Mouse (Mus musculus): Measurements from ENCODE around the gene Igf2bp3. TPM values are rescaled to one million over a fixed set of nuclear protein-coding genes. Genes with fewer than 3 reads are reported as not detected.
"Not testable (repeated sequence)": the region's sequence is repeated elsewhere in the genome, so short reads cannot be mapped to it uniquely, and the experiment has no call there.

Igf2bp3 gene
- 24.7 and 39.2 TPM in 2 replicates for polyA plus RNA-seq (2014; fragmentation: Nextera tagmentation; extraction: Ambion mirVana)

DNA sequence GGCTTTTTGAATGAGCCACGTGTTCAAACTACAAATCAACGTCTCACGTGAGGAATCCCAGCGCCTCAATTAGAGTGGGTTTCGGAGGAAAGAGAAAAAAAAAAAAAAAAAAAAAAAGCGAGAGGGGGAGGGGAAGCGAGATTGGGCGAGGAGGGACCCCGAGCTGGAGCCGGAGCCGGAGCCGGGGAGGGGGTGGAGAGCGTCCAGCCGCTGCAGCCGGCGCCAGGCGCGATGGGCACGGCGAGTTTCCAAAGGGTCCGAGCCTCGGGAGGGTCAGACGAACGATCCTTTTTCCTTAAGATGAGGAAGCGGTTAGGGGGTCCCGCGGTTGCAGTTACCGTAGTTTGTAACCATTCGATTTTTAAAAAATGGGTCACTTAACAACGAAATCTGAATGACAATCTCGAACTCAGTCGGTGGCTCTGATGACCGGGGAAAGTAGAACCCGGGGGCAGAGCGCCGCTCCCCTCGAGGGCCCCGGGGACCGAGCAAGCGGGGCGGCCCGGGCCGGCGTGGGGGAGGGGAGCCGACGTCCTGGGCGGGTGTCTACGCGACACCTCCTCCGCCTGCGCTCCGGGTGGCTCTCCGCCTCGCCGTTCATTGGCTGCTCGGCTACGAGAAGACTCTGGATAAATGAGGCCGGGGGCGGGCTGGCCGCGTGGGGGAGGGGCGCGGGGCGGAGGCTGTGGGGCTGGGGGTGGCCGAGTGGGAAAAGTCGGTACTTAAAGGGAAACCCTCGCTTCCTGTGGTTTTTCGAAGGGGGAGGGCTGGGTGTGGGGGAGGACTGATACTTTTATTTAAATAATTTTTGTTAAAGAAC lies at the start of gene Igf2bp3:
Gene Igf2bp3 (minus strand): TSS at position 30 of the 820 bp plus-strand sequence.
- DNase-seq (peak; percentile 94), ATAC-seq (ENCODE audit: low FRiP score, low TSS enrichment) (peak; percentile 83)
- peak within 1 kb of the TSS; percentile 82 for H3K4me2 ChIP-seq (ENCODE audit: low read length)
- H3K9ac ChIP-seq (replicated peaks; ENCODE audit: low read length), result peak within 1 kb of the TSS; percentile 96
- peak within 1 kb of the TSS; percentile 91 for H3K4me3 ChIP-seq (replicated peaks; ENCODE audit: low read depth, low read length)
- WGBS, result under 1% methylated on average over 67 of the region's 68 CpGs
- peaks cover 30% of the 10 kb centered on the region for H3K4me1 ChIP-seq (ENCODE audit: control insufficient read depth, insufficient read depth, low read length)
- no peaks in the 10 kb centered on the region for H3K36me3 ChIP-seq (ENCODE audit: control insufficient read depth, insufficient read depth, low read length)
- no peaks in the 10 kb centered on the region for H3K27me3 ChIP-seq (ENCODE audit: control insufficient read depth, insufficient read depth, low read length)
- H3K9me3 ChIP-seq (ENCODE audit: control insufficient read depth, low read length), result no peaks in the 10 kb centered on the region
- H3K27ac ChIP-seq (replicated peaks; ENCODE audit: low read depth, low read length), result peak within 1 kb of the TSS; percentile 95

DNA sequence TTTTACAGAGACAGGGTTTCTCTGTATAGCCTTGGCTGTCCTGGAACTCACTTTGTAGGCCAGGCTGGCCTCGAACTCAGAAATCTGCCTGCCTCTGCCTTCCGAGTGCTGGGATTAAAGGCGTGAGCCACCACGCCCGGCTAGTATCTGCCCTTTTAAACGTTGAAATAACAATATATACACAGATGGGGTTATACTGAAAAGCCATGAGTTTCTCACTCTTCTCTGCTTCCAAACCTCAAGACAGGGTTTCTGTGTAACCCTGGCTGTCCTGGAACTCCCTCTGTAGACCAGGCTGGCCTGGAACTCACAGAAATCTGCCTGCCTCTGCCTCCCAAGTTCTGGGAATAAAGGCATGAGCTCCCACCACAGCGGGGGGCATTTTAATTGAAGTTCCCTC lies 49.7 kb upstream of the Igf2bp3 start:
- H3K4me1 ChIP-seq (ENCODE audit: control insufficient read depth, insufficient read depth, low read length), result peaks cover 23% of the 10 kb centered on the region
- H3K4me2 ChIP-seq (ENCODE audit: low read length), result peak overlapping the region; percentile 74
- H3K9me3 ChIP-seq (ENCODE audit: control insufficient read depth, low read length); H3K9ac ChIP-seq (replicated peaks; ENCODE audit: low read length); H3K27me3 ChIP-seq (ENCODE audit: control insufficient read depth, insufficient read depth, low read length); H3K36me3 ChIP-seq (ENCODE audit: control insufficient read depth, insufficient read depth, low read length); DNase-seq; ATAC-seq (ENCODE audit: low FRiP score, low TSS enrichment): not testable (repeated sequence)
- 89% methylated on average over 7 of the region's 7 CpGs for WGBS
- H3K4me3 ChIP-seq (replicated peaks; ENCODE audit: low read depth, low read length), result peak overlapping the region; percentile 98; the same call in 1 of the 2 replicates
- peak overlapping the region; percentile 98; the same call in 1 of the 2 replicates for H3K27ac ChIP-seq (replicated peaks; ENCODE audit: low read depth, low read length)

DNA sequence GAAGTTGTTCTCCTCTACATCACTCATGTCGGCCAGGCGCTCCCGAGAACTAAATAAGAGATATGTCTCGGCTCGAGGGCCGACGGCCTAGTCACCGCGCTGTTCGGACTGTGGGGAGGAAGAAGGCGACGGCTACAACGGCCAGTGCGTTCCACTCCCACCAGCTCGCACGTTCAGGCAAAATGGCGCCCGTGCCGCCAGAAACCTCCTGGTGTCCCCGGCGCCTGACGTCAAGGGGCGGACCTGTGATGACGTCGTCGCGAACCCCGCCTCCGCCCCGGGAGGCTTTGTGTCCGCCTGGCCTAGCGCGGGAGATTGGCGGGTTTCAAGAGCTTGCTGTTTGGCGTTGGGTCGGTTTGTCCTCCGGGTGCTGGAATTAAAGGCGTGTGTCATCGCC lies 49.1 kb upstream of the Igf2bp3 start, which contains the start of gene Tra2a:
Gene Tra2a (minus strand): TSS at position 187 of the 397 bp plus-strand sequence.
- Histone ChIP-seq H3K4me2 (ENCODE audit: low read length) (peak within 1 kb of the TSS; percentile 74), H3K9me3 (ENCODE audit: control insufficient read depth, low read length) (no peaks in the 10 kb centered on the region), H3K9ac (replicated peaks; ENCODE audit: low read length) (peak within 1 kb of the TSS; percentile 97), H3K27me3 (ENCODE audit: control insufficient read depth, insufficient read depth, low read length) (no peaks in the 10 kb centered on the region), H3K4me1 (ENCODE audit: control insufficient read depth, insufficient read depth, low read length) (peaks cover 23% of the 10 kb centered on the region), H3K36me3 (ENCODE audit: control insufficient read depth, insufficient read depth, low read length) (no peaks in the 10 kb centered on the region), H3K27ac (replicated peaks; ENCODE audit: low read depth, low read length) (peak within 1 kb of the TSS; percentile 98), H3K4me3 (replicated peaks; ENCODE audit: low read depth, low read length) (peak within 1 kb of the TSS; percentile 98)
- WGBS, result under 1% methylated on average over 39 of the region's 39 CpGs
- ATAC-seq (ENCODE audit: low FRiP score, low TSS enrichment) (peak; percentile 95), DNase-seq (peak; percentile 99)

DNA sequence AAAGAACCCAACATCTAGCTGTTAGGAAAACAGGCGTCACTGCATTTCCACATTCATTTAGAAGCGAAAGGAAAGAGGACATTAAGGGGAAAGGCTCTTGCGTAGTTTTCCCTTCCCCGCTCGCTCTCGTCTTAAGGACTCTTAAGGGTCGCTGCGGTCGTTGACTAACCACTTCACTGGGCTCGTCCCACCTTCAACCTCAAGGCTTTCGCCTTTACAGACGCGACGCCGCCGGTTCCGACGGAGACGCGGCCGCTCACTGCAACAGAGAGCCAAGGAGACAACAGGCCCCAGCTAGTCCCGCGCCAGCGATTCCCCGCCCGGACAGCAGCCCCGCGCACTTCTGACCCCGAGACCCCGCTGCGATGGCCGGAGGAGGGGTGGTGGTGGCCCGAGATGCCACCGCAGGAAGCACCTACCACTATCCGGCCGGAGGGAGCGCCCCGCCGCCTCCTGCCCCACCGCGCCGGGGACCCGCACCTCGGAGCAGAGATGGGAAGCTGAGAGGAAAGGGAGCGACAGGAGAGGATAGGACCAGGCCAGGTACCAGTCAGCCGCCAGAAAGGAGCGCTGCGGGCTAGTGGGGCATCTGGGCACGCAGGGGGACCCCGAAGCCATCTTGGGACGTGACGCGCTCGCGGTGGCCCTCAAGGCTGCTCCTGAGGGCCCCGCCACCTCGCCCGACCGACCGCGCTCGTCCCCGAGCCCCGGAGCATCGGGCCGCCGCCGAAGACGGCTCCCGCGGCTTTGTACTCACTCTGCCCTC lies 48.5 kb upstream of the Igf2bp3 start:
- Histone ChIP-seq H3K27me3 (ENCODE audit: control insufficient read depth, insufficient read depth, low read length) (no peaks in the 10 kb centered on the region), H3K4me1 (ENCODE audit: control insufficient read depth, insufficient read depth, low read length) (peaks cover 23% of the 10 kb centered on the region), H3K9ac (replicated peaks; ENCODE audit: low read length) (peak overlapping the region; percentile 97), H3K4me3 (replicated peaks; ENCODE audit: low read depth, low read length) (peak overlapping the region; percentile 98), H3K36me3 (ENCODE audit: control insufficient read depth, insufficient read depth, low read length) (no peaks in the 10 kb centered on the region), H3K4me2 (ENCODE audit: low read length) (peak overlapping the region; percentile 74), H3K9me3 (ENCODE audit: control insufficient read depth, low read length) (no peaks in the 10 kb centered on the region), H3K27ac (replicated peaks; ENCODE audit: low read depth, low read length) (peak overlapping the region; percentile 98)
- ATAC-seq (ENCODE audit: low FRiP score, low TSS enrichment), result peak; percentile 83
- under 1% methylated on average over 68 of the region's 71 CpGs for WGBS
- peak; percentile 65 for DNase-seq

DNA sequence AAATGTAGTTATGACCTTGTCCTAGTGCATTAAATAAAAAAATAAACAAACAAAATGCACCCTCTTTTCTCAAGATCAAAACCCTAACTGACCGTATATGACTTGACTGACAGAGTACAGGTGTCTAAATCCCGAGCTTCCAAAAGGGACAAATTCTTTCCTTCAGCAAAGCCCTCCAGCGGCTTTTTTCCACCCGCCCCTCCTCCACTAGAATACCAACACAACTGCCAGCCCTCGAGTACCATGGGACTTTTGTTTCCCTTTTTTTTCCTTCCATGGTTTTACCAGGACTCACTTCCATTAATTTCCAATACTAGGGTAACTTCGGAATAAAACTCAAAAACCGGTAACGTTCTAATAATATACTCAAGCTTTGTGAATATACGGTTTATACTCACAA lies 47.7 kb upstream of the Igf2bp3 start:
- Histone ChIP-seq H3K9me3 (ENCODE audit: control insufficient read depth, low read length) (no peaks in the 10 kb centered on the region), H3K4me1 (ENCODE audit: control insufficient read depth, insufficient read depth, low read length) (peaks cover 23% of the 10 kb centered on the region), H3K27ac (replicated peaks; ENCODE audit: low read depth, low read length) (0 out of 2 replicates have a peak overlapping the region, but pooled peaks have one; percentile 98), H3K4me2 (ENCODE audit: low read length) (peak overlapping the region; percentile 74), H3K9ac (replicated peaks; ENCODE audit: low read length) (peak overlapping the region; percentile 97), H3K4me3 (replicated peaks; ENCODE audit: low read depth, low read length) (peak overlapping the region; percentile 98), H3K27me3 (ENCODE audit: control insufficient read depth, insufficient read depth, low read length) (no peaks in the 10 kb centered on the region), H3K36me3 (ENCODE audit: control insufficient read depth, insufficient read depth, low read length) (no peaks in the 10 kb centered on the region)
- no peak for ATAC-seq (ENCODE audit: low FRiP score, low TSS enrichment)
- peak; percentile 57 for DNase-seq
- under 1% methylated on average over 9 of the region's 9 CpGs for WGBS

DNA sequence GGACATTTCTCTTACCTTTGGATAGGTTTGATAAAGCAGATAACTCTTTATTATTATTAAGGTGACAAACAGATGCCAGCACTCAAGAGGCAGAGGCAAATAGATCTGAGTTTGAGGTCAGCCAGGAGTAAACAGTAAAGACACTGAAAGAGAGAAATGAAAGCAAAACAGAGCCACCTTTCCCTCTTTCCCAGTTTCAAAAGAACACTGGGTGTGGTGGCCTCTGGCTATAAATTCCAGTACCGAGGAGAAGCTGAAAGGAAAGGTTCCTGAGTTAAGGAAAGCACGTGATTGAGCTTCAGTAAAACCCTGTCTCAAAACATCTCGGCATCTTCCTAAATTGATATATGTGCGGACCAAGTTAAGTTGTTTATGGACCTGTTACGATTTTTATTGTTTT lies 45.0 kb upstream of the Igf2bp3 start:
- Histone ChIP-seq H3K27me3 (ENCODE audit: control insufficient read depth, insufficient read depth, low read length) (no peaks in the 10 kb centered on the region), H3K9me3 (ENCODE audit: control insufficient read depth, low read length) (no peaks in the 10 kb centered on the region), H3K4me2 (ENCODE audit: low read length) (no peak overlapping the region), H3K9ac (replicated peaks; ENCODE audit: low read length) (no peak overlapping the region), H3K4me3 (replicated peaks; ENCODE audit: low read depth, low read length) (no peak overlapping the region), H3K27ac (replicated peaks; ENCODE audit: low read depth, low read length) (no peak overlapping the region), H3K4me1 (ENCODE audit: control insufficient read depth, insufficient read depth, low read length) (peaks cover 23% of the 10 kb centered on the region), H3K36me3 (ENCODE audit: control insufficient read depth, insufficient read depth, low read length) (no peaks in the 10 kb centered on the region)
- 70% methylated on average over 5 of the region's 5 CpGs for WGBS
- DNase-seq (no peak), ATAC-seq (ENCODE audit: low FRiP score, low TSS enrichment) (no peak)

DNA sequence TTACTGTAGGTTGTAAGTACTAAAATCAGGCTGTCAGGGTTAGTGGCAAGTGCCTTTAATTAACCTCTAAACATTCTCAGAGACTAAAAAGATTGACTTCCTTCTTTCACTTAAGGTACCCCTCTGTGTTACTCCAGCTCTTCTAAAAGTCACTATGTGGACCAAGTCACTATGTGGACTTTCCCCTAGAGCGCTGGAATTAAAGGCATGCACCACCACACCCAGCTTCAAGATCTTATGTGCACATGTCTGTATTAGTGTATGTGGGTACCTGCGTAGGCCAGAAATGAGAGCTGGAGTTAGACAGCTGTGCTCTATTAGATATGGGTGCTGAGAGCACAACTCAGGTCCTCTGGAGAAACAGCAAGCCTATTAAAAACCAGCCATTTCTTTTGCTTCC lies 43.1 kb upstream of the Igf2bp3 start:
- H3K4me2 ChIP-seq (ENCODE audit: low read length), result no peak overlapping the region
- 99% methylated on average over 2 of the region's 2 CpGs for WGBS
- H3K9ac ChIP-seq (replicated peaks; ENCODE audit: low read length), result no peak overlapping the region
- no peak overlapping the region for H3K4me3 ChIP-seq (replicated peaks; ENCODE audit: low read depth, low read length)
- ATAC-seq (ENCODE audit: low FRiP score, low TSS enrichment) (no peak), DNase-seq (no peak)
- H3K27me3 ChIP-seq (ENCODE audit: control insufficient read depth, insufficient read depth, low read length), result no peaks in the 10 kb centered on the region
- no peaks in the 10 kb centered on the region for H3K36me3 ChIP-seq (ENCODE audit: control insufficient read depth, insufficient read depth, low read length)
- peaks cover 23% of the 10 kb centered on the region for H3K4me1 ChIP-seq (ENCODE audit: control insufficient read depth, insufficient read depth, low read length)
- H3K9me3 ChIP-seq (ENCODE audit: control insufficient read depth, low read length), result no peaks in the 10 kb centered on the region
- H3K27ac ChIP-seq (replicated peaks; ENCODE audit: low read depth, low read length), result no peak overlapping the region

DNA sequence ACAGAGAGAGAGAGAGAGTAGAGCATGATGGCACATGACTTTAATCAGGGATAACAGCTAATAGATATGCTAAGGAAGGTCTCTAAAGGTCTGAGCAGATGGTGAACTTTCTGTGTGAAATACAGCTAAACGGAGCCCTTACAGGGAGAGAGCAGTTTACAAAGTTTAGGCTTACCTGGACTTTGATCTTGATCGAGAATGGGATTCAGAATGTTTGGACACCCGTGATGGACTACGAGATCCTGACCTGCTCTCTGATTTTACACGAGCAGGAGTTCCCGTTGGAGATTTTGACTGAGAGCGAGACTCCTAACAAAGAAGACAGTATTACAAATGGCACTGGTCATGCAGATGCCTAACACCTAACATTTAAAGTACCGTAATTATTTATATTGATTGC lies 37.5 kb upstream of the Igf2bp3 start:
- no peak for ATAC-seq (ENCODE audit: low FRiP score, low TSS enrichment)
- WGBS, result 96% methylated on average over 8 of the region's 8 CpGs
- H3K36me3 ChIP-seq (ENCODE audit: control insufficient read depth, insufficient read depth, low read length), result peaks cover 30% of the 10 kb centered on the region

More for the DNA sequence above, 37.5 kb upstream of the Igf2bp3 start:
- Histone ChIP-seq H3K4me2 (ENCODE audit: low read length) (no peak overlapping the region), H3K9ac (replicated peaks; ENCODE audit: low read length) (no peak overlapping the region), H3K4me3 (replicated peaks; ENCODE audit: low read depth, low read length) (no peak overlapping the region), H3K4me1 (ENCODE audit: control insufficient read depth, insufficient read depth, low read length) (no peaks in the 10 kb centered on the region), H3K9me3 (ENCODE audit: control insufficient read depth, low read length) (no peaks in the 10 kb centered on the region), H3K27me3 (ENCODE audit: control insufficient read depth, insufficient read depth, low read length) (no peaks in the 10 kb centered on the region), H3K27ac (replicated peaks; ENCODE audit: low read depth, low read length) (no peak overlapping the region)
- no peak for DNase-seq
